Mouse (Mus musculus) small intestine, adult 2 months (tissue): Measurements from ENCODE around the gene Rnft2. TPM values are rescaled to one million over a fixed set of nuclear protein-coding genes. Genes with fewer than 3 reads are reported as not detected.

Experiments used
- H3K27ac ChIP-seq: fragments of 200-500 bp; 2 replicates; pipeline ENCODE4 v1.5.1; 2012; ENCODE audit warnings: low read depth, low read length, control low read depth, inconsistent platforms; ENCODE audit not compliant: insufficient read depth
- H3K27me3 ChIP-seq: fragments of 200-500 bp; 2 replicates; pipeline ENCODE4 v1.6.1; 2012; ENCODE audit warnings: mild to moderate bottlenecking, moderate library complexity, low read length, inconsistent platforms; ENCODE audit not compliant: control insufficient read depth, insufficient read depth
- H3K36me3 ChIP-seq: fragments of 200-500 bp; 2 replicates; pipeline ENCODE4 v1.6.1; 2012; ENCODE audit warnings: mild to moderate bottlenecking, low read length, control low read depth, inconsistent platforms; ENCODE audit not compliant: control insufficient read depth, insufficient read depth
- H3K4me1 ChIP-seq: fragments of 200-500 bp; 2 replicates; pipeline ENCODE4 v1.6.1; 2012; ENCODE audit warnings: low read length, inconsistent platforms, mixed read lengths; ENCODE audit not compliant: control insufficient read depth, insufficient read depth, insufficient read length
- H3K4me3 ChIP-seq: fragments of 200-500 bp; 2 replicates; pipeline ENCODE4 v1.5.1; 2012; ENCODE audit warnings: low read depth, mild to moderate bottlenecking, control low read depth, inconsistent platforms, low read length, moderate library complexity
- CTCF ChIP-seq: fragments of 200-500 bp; IDR thresholded peaks from 2 replicates; pipeline ENCODE4 v1.5.1; 2012; ENCODE audit warnings: low read depth, mild to moderate bottlenecking, control low read depth, inconsistent platforms, low read length, moderate library complexity, mixed read lengths; ENCODE audit not compliant: insufficient replicate concordance, insufficient read length; ENCODE audit errors: extremely low read depth
- POLR2A ChIP-seq: fragments of 200-500 bp; IDR thresholded peaks from 2 replicates; pipeline ENCODE4 v1.6.1; 2012; ENCODE audit warnings: low read depth, mild to moderate bottlenecking, control low read depth, inconsistent platforms, low read length, moderate library complexity
- WGBS: fragments of 180-500 bp; shearing (Covaris S2); methylation state at CpG from one replicate; pipeline ENCODE4 v1.1.7; 2018; 5-methylcytosine and 5-hydroxymethylcytosine counted together
- polyA plus RNA-seq: library from polyadenylated mRNA; depleted of rRNA; stranded (reverse); fragments of >200 nt; gene quantifications from 2 replicates; pipeline ENCODE4 v1.2.3, GENCODE M21; 2012

Rnft2 gene
- polyA plus RNA-seq, 1 experiment, result 0.98 TPM

DNA sequence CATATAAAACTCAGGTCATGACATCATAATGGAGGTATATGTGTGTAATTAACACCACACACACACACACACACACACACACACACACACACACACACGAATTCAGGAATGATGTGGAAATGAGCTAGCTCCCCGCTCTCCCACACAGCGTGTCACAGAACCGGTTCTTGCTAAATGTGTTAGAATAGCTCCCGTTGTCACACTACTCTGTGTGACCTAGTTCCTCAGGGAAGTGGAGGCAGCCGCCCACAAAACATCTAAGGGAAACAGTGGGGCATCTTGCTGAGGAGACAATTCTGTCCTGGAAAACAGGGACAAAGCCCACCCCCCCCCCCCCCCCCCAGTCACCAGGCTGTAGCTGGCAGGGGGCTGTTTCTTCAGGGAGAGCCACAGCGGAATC is 31.4 kb upstream of the Rnft2 start:
- H3K27ac ChIP-seq, result no peak overlapping the region
- H3K36me3 ChIP-seq, result no peaks in the 10 kb centered on the region
- H3K4me3 ChIP-seq, result no peak overlapping the region
- TF ChIP-seq POLR2A (no peak), CTCF (no peak)
- 83% methylated on average over 7 of the region's 7 CpGs for WGBS
- no peaks in the 10 kb centered on the region; the same call in 1 of the 2 replicates for H3K27me3 ChIP-seq
- peaks cover 7% of the 10 kb centered on the region; the same call in 1 of the 2 replicates for H3K4me1 ChIP-seq

DNA sequence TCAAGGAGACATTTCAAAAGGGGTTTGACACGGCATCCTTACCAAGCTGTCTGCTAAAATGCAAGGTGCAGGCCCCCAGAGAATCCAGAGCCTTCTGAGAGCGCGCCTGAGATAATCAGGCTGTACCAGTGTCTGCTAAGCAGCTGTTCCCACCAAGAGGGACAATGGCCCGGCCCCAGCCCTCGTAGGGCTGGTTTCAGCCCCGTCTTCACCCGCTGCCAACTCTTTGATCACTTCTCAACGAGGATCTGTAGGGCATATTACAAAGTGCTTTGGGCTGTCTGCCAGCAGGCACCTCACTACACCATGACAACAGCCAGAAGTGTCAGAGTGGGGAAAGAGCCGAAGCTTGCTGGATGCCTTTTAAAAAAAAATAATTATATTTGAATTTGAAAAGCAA is 29.6 kb upstream of the Rnft2 start:
- Histone ChIP-seq H3K36me3 (no peaks in the 10 kb centered on the region), H3K4me3 (no peak overlapping the region), H3K27ac (no peak overlapping the region), H3K4me1 (peaks cover 7% of the 10 kb centered on the region; the same call in 1 of the 2 replicates), H3K27me3 (no peaks in the 10 kb centered on the region; the same call in 1 of the 2 replicates)
- no peak for TF ChIP-seq POLR2A
- TF ChIP-seq CTCF, result no peak
- 7% methylated on average over 9 of the region's 9 CpGs for WGBS

DNA sequence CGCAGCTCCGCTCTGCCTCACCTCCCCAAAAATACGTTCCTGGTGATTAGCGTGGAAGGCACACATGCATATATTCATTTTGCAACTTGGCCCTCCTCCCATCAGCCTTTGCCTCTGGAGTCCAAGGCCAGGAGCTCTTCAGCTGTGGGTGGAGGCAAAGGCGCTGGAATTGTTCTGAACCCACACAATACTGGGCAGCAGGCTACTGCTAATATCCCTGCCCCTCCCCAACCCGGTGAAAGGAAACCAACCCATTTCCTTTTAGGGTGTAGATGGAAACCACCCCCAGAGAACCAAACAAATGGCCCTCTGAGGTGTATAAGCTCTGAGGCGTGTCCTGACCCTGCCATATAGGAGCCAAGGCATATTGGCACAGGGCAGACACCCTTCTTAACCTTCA is 28.5 kb upstream of the Rnft2 start:
- no peak overlapping the region for H3K27ac ChIP-seq
- no peak overlapping the region for H3K4me3 ChIP-seq
- WGBS, result 36% methylated on average over 7 of the region's 7 CpGs
- TF ChIP-seq POLR2A (no peak), CTCF (no peak)
- peaks cover 7% of the 10 kb centered on the region; the same call in 1 of the 2 replicates for H3K4me1 ChIP-seq
- H3K36me3 ChIP-seq, result no peaks in the 10 kb centered on the region
- H3K27me3 ChIP-seq, result no peaks in the 10 kb centered on the region; the same call in 1 of the 2 replicates

DNA sequence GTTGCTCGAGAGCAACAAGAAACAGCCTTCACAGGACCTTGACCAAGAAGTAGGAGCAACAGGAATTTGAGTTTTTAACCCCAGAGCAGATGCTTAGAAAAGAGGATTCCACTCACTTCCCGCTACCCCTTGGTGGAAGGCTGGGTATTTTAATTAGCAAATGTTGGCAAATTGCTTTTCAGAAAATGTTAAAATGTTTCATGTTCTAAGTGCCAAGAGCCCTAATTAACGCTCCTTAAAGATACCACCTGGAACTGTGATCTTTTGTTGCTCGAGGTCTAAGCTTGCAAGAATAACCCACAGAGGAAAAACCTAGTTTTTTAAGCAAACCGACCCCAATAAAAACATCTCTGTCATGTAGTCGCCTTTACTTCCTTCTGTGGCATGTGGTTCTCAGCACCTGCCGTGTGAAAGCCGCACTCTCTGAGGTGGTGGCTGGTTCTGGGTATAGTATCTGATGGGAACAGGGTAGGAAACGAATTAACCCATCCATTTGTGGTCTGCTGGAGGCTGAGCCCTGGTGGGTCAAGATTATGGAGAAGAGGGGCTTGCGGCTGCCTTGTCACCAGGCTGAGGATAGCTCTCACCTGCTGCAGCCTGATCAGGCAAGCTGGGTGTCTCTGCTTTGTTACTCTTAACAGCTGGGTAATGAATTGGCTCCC is 26.7 kb upstream of the Rnft2 start:
- H3K4me3 ChIP-seq, result no peak overlapping the region
- no peaks in the 10 kb centered on the region for H3K36me3 ChIP-seq
- H3K27ac ChIP-seq, result no peak overlapping the region
- H3K4me1 ChIP-seq, result peaks cover 7% of the 10 kb centered on the region; the same call in 1 of the 2 replicates
- 48% methylated on average over 10 of the region's 10 CpGs for WGBS
- H3K27me3 ChIP-seq, result no peaks in the 10 kb centered on the region; the same call in 1 of the 2 replicates
- TF ChIP-seq POLR2A (no peak), CTCF (no peak)

DNA sequence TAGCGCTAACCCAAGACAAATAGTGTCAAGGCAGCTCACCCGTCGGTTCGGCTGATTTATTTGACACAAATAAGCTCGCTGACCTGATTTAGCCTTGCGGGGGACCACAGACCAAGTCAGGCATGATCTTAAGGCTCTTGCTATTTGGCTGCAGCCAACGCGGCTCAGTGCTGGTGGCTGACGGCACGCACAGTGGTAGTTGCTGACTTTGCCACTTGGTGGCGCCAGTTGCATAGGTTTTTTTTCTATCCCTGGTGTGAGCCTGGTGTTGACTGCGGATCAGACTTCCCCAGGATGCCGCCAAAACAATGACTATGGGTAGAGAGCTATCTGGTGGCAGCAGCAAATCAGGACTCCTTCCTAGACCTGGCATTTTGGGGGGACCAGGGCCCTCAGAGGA is 24.1 kb upstream of the Rnft2 start:
- TF ChIP-seq POLR2A (no peak), CTCF (peak; percentile 77; the same call in 1 of the 2 replicates)
- no peaks in the 10 kb centered on the region for H3K27me3 ChIP-seq
- peaks cover 2% of the 10 kb centered on the region; the same call in 1 of the 2 replicates for H3K4me1 ChIP-seq
- H3K27ac ChIP-seq, result no peak overlapping the region
- 1% methylated on average over 13 of the region's 13 CpGs for WGBS
- H3K4me3 ChIP-seq, result no peak overlapping the region
- H3K36me3 ChIP-seq, result no peaks in the 10 kb centered on the region

DNA sequence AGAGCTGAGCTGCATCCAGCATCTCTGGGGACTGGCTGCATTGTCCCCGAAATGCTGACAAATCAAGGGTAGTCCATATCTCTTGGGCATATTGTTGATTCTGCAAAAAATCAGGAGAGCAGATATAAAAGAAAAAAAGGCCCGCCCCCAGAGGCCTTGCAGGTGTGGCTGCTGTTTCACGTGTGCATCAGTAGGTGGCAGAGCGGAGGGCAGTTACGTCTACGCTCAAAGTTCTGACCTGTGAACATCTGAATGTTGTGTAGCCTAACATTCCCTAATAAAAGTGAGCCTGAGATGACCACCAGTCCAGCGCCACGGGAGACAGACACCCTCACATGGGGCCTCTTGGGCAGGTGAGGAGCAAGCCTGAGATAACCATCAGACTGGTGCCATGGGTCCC is 21.4 kb upstream of the Rnft2 start:
- TF ChIP-seq POLR2A, result no peak
- TF ChIP-seq CTCF, result peak; percentile 45; the same call in 1 of the 2 replicates
- Histone ChIP-seq H3K4me3 (no peak overlapping the region), H3K27me3 (no peaks in the 10 kb centered on the region), H3K27ac (no peak overlapping the region), H3K36me3 (peaks cover 11% of the 10 kb centered on the region; the same call in 1 of the 2 replicates), H3K4me1 (no peaks in the 10 kb centered on the region)
- 20% methylated on average over 8 of the region's 8 CpGs for WGBS

DNA sequence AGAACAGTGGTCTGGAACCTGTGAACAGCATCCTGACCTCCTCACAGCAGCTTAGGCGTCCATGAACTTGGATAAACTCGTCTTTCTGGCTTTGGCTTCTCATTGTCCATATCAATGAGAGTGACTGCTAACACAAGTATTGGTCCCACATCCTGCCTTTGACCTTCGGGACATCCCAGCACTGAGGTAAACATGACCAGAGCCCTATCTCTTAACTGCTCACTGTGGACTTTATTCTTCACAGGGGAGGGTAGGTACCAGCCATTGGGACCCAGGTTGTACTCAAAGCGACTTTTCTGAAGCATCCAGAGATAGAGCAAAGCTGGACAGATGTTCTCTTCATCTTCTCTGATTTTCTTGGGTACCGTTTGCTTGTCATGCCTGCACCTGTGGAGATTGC is 20.4 kb upstream of the Rnft2 start:
- Histone ChIP-seq H3K27me3 (no peaks in the 10 kb centered on the region), H3K27ac (no peak overlapping the region), H3K4me1 (no peaks in the 10 kb centered on the region), H3K4me3 (no peak overlapping the region), H3K36me3 (peaks cover 20% of the 10 kb centered on the region)
- 71% methylated on average over 5 of the region's 5 CpGs for WGBS
- no peak for TF ChIP-seq POLR2A
- TF ChIP-seq CTCF, result no peak
